Mouse (Mus musculus) left cerebral cortex, postnatal 4 days (tissue): ENCODE measurements around the gene Plekhj1. TPM values are rescaled to one million over a fixed set of nuclear protein-coding genes. Genes with fewer than 3 reads are reported as not detected.
"Not testable (repeated sequence)": the region's sequence is repeated elsewhere in the genome, so short reads cannot be mapped to it uniquely, and the experiment has no call there.

Experiments used
- DNase-seq: peaks from one replicate; pipeline ENCODE4 v3.0.0-alpha.2; 2022
- intact Hi-C: fragments of 180-260 bp; cut with DNase I; formaldehyde crosslinking; loops from one replicate; pipeline ENCODE4 v1.15.1; 2025
- total RNA-seq, 2 experiments: library from RNA; stranded (reverse); gene quantifications; 2 replicates each; pipeline ENCODE4 v1.2.3; 2021

Plekhj1 gene
- 10 to 100 TPM; 73.2 to 86.2 TPM for total RNA-seq

GRCm38 (mm10) chr10:80798150-80799006, at the start of gene Plekhj1, which contains the start of gene Sf3a2:
Plekhj1 (minus strand) TSS chr10:80798626.
Sf3a2 (plus strand) TSS chr10:80798198.
- peak; percentile 96 for DNase-seq
- intact Hi-C loops, result no loop called here

- no peak for DNase-seq
- intact Hi-C loops, result no loop called here
These were observed 47.3 kb upstream of the Plekhj1 start for GRCm38 (mm10) chr10:80845732-80846131.

GRCm38 (mm10) chr10:80845055-80845693, 46.7 kb upstream of the Plekhj1 start:
- intact Hi-C loops, result no loop called here
- peak; percentile 72 for DNase-seq

- DNase-seq, result peak; percentile 58
- intact Hi-C loops, result no loop called here
These were observed 45.6 kb upstream of the Plekhj1 start, which contains the start of gene Lingo3 for GRCm38 (mm10) chr10:80843931-80844547. Lingo3 (minus strand) TSS chr10:80844039.

GRCm38 (mm10) chr10:80843087-80843930, 44.9 kb upstream of the Plekhj1 start:
- intact Hi-C loops, result no loop called here
- no peak for DNase-seq

- no peak for DNase-seq
- intact Hi-C loops, result no loop called here
These were observed 43.9 kb upstream of the Plekhj1 start for GRCm38 (mm10) chr10:80842334-80842733.

GRCm38 (mm10) chr10:80841685-80842084, 43.3 kb upstream of the Plekhj1 start:
- intact Hi-C loops, result no loop called here
- no peak for DNase-seq

GRCm38 (mm10) chr10:80839848-80840247, 41.4 kb upstream of the Plekhj1 start:
- intact Hi-C loops, result no loop called here

GRCm38 (mm10) chr10:80838346-80838912, 40.0 kb upstream of the Plekhj1 start:
- no peak for DNase-seq
- intact Hi-C loops, result no loop called here

More at GRCm38 (mm10) chr10:80839848-80840247, 41.4 kb upstream of the Plekhj1 start:
- no peak for DNase-seq

- intact Hi-C loops, result no loop called here
- DNase-seq, result no peak
These were observed 39.4 kb upstream of the Plekhj1 start for GRCm38 (mm10) chr10:80837827-80838226.

- intact Hi-C loops, result no loop called here
- DNase-seq, result peak; percentile 67
These were observed 38.5 kb upstream of the Plekhj1 start for GRCm38 (mm10) chr10:80836949-80837379.

- DNase-seq, result no peak
- intact Hi-C loops, result no loop called here
These were observed 37.2 kb upstream of the Plekhj1 start for GRCm38 (mm10) chr10:80835617-80836016.

- no peak for DNase-seq
- intact Hi-C loops, result no loop called here
These were observed 34.4 kb upstream of the Plekhj1 start for GRCm38 (mm10) chr10:80832818-80833217.

- peak; percentile 52 for DNase-seq
- intact Hi-C loops, result no loop called here
These were observed 32.7 kb upstream of the Plekhj1 start for GRCm38 (mm10) chr10:80831136-80831535.

- intact Hi-C loops, result loop anchor here (5.0 kb wide), 1 partner anchor 168 kb away; no protein-coding TSS in a partner anchor
- DNase-seq, result no peak
These were observed 31.2 kb upstream of the Plekhj1 start for GRCm38 (mm10) chr10:80829359-80830278.

GRCm38 (mm10) chr10:80828587-80828986, 30.2 kb upstream of the Plekhj1 start:
- intact Hi-C loops, result loop anchor here (5.0 kb wide), 1 partner anchor 169 kb away; no protein-coding TSS in a partner anchor
- not testable (repeated sequence) for DNase-seq

- no peak for DNase-seq
- intact Hi-C loops, result loop anchor here (5.0 kb wide), 1 partner anchor 169 kb away; no protein-coding TSS in a partner anchor
These were observed 29.5 kb upstream of the Plekhj1 start for GRCm38 (mm10) chr10:80827870-80828420.
